Mouse (Mus musculus): ENCODE data around the gene Prmt7. TPM values are rescaled to one million over a fixed set of nuclear protein-coding genes. Genes with fewer than 3 reads are reported as not detected.

The Prmt7 gene
- polyA plus RNA-seq, 1 experiment from 2014 or later = 64.8 TPM

DNA sequence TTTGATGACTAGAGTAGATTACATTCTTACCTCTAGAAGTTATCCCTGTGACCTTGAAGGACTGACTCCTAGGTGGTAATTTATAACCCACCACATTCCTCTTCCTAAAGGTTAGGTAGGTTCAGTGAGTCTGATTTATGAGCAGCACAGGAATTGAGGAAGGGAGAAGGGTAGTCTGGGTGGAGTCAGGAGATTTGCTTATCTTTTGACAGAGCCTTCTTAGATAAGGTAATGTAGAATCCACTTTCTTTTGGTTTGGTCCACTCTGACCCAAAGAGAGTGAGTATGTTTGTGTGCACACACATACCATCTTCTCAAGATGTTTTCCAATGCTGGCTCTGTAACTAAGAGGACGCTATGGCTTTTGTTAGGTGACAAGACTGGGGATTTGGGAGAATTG lies 33.1 kb upstream of the Prmt7 start:
- no peak for ATAC-seq
- Histone ChIP-seq H3K4me2 (ENCODE audit: low read length) (no peak overlapping the region), H3K36me3 (ENCODE audit: control insufficient read depth, insufficient read depth, low read length) (peaks cover 7% of the 10 kb centered on the region; the same call in 1 of the 2 replicates), H3K9me3 (ENCODE audit: control insufficient read depth, low read length) (no peaks in the 10 kb centered on the region), H3K4me3 (ENCODE audit: low read length) (no peak overlapping the region), H3K9ac (ENCODE audit: low read depth, low read length) (no peak overlapping the region), H3K27ac (ENCODE audit: low read depth, low read length) (no peak overlapping the region), H3K4me1 (ENCODE audit: control insufficient read depth, insufficient read depth, low read depth, low read length) (no peaks in the 10 kb centered on the region; the same call in 1 of the 2 replicates), H3K27me3 (replicated peaks; ENCODE audit: control insufficient read depth, insufficient read depth, low read length) (no peaks in the 10 kb centered on the region)
- 96% methylated on average over 1 of the region's 1 CpGs for WGBS

DNA sequence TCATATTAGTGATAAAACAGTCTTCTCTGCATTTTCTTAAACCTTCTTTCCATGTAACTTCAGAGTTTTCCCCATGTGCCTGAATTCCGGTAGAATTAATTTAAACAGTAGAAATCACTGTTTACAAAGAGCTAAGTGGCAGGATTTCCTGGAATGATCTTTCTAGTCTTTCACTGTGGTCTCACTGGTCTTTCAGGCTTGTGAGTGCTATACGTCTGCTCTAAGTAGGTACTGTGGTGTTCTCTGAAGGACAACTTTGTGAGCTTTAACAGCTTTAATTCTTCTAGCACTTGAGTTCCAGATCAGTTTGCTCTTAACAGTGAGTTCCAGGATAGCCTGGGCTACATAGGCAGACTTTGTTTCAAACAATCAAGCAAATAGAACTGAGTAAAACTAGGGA lies 32.3 kb upstream of the Prmt7 start:
- Histone ChIP-seq H3K4me3 (ENCODE audit: low read length) (no peak overlapping the region), H3K27ac (ENCODE audit: low read depth, low read length) (no peak overlapping the region), H3K9me3 (ENCODE audit: control insufficient read depth, low read length) (no peaks in the 10 kb centered on the region), H3K9ac (ENCODE audit: low read depth, low read length) (no peak overlapping the region), H3K27me3 (replicated peaks; ENCODE audit: control insufficient read depth, insufficient read depth, low read length) (no peaks in the 10 kb centered on the region), H3K4me2 (ENCODE audit: low read length) (no peak overlapping the region), H3K4me1 (ENCODE audit: control insufficient read depth, insufficient read depth, low read depth, low read length) (no peaks in the 10 kb centered on the region; the same call in 1 of the 2 replicates), H3K36me3 (ENCODE audit: control insufficient read depth, insufficient read depth, low read length) (peaks cover 7% of the 10 kb centered on the region; the same call in 1 of the 2 replicates)
- ATAC-seq = no peak
- WGBS = 83% methylated on average over 2 of the region's 2 CpGs

- H3K4me2 ChIP-seq (ENCODE audit: low read length) = no peak overlapping the region
- no peak overlapping the region for H3K4me3 ChIP-seq (ENCODE audit: low read length)
- peaks cover 5% of the 10 kb centered on the region; the same call in 1 of the 2 replicates for H3K36me3 ChIP-seq (ENCODE audit: control insufficient read depth, insufficient read depth, low read length)
- H3K27me3 ChIP-seq (replicated peaks; ENCODE audit: control insufficient read depth, insufficient read depth, low read length) = no peaks in the 10 kb centered on the region
- H3K9ac ChIP-seq (ENCODE audit: low read depth, low read length) = no peak overlapping the region
- no peak for ATAC-seq
- no peaks in the 10 kb centered on the region for H3K4me1 ChIP-seq (ENCODE audit: control insufficient read depth, insufficient read depth, low read depth, low read length)
- H3K27ac ChIP-seq (ENCODE audit: low read depth, low read length) = no peak overlapping the region
- H3K9me3 ChIP-seq (ENCODE audit: control insufficient read depth, low read length) = no peaks in the 10 kb centered on the region
- WGBS = 80% methylated on average over 8 of the region's 8 CpGs
Observed at GRCm38 (mm10) chr8:106185628-106186270, 25.0 kb upstream of the Prmt7 start.

- H3K27me3 ChIP-seq (replicated peaks; ENCODE audit: control insufficient read depth, insufficient read depth, low read length) = no peaks in the 10 kb centered on the region
- no peaks in the 10 kb centered on the region for H3K4me1 ChIP-seq (ENCODE audit: control insufficient read depth, insufficient read depth, low read depth, low read length)
- H3K9ac ChIP-seq (ENCODE audit: low read depth, low read length) = no peak overlapping the region
- H3K4me3 ChIP-seq (ENCODE audit: low read length) = no peak overlapping the region
- 98% methylated on average over 3 of the region's 3 CpGs for WGBS
- H3K4me2 ChIP-seq (ENCODE audit: low read length) = no peak overlapping the region
- no peak for ATAC-seq
- peaks cover 5% of the 10 kb centered on the region; the same call in 1 of the 2 replicates for H3K36me3 ChIP-seq (ENCODE audit: control insufficient read depth, insufficient read depth, low read length)
- H3K27ac ChIP-seq (ENCODE audit: low read depth, low read length) = no peak overlapping the region
- no peaks in the 10 kb centered on the region for H3K9me3 ChIP-seq (ENCODE audit: control insufficient read depth, low read length)
Observed at GRCm38 (mm10) chr8:106186394-106186793, 24.3 kb upstream of the Prmt7 start.

DNA sequence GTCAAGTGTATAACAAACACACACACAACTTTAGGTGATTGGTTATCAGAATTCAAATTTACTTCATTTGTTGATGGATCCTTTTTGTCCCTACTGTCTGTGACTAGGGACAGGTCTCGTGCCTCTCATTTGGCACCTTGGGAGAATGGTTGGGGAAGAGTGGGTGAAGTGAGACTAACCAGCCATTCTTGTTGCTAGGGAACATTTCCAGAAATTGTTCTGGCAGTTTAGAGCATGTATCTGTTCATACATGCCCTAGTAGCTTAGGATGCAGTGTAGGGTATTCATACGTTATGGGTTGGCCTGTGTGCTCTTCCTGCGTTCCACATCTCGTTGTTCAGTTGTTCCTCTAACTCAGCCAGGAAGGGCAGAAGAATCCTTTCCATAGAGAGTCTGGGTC lies 21.6 kb upstream of the Prmt7 start:
- H3K9ac ChIP-seq (ENCODE audit: low read depth, low read length) = no peak overlapping the region
- H3K4me3 ChIP-seq (ENCODE audit: low read length) = no peak overlapping the region
- peaks cover 7% of the 10 kb centered on the region for H3K36me3 ChIP-seq (ENCODE audit: control insufficient read depth, insufficient read depth, low read length)
- H3K4me1 ChIP-seq (ENCODE audit: control insufficient read depth, insufficient read depth, low read depth, low read length) = no peaks in the 10 kb centered on the region
- H3K9me3 ChIP-seq (ENCODE audit: control insufficient read depth, low read length) = no peaks in the 10 kb centered on the region
- WGBS = 95% methylated on average over 4 of the region's 4 CpGs
- H3K4me2 ChIP-seq (ENCODE audit: low read length) = no peak overlapping the region
- ATAC-seq = no peak
- H3K27ac ChIP-seq (ENCODE audit: low read depth, low read length) = no peak overlapping the region
- H3K27me3 ChIP-seq (replicated peaks; ENCODE audit: control insufficient read depth, insufficient read depth, low read length) = no peaks in the 10 kb centered on the region

DNA sequence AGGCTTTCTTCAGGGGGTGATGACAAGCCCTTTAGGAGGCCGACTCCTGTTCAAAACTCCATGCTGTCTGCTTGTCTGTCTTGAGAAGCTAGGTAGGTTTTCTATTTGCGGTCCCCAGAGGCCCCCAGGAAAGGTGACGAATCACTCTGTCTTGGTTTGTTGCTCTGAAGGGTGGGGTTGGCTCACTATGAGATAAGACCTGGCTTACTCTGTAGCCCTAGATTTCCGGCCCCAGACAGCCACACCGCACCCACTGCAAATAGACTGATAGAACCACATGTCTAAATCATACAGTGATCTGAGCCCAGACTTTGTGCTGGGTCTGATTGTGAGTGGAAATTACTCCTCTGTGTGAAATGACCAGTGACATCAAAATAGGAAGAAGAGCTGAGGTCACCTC lies 19.1 kb upstream of the Prmt7 start:
- 95% methylated on average over 5 of the region's 5 CpGs for WGBS
- H3K36me3 ChIP-seq (ENCODE audit: control insufficient read depth, insufficient read depth, low read length) = peaks cover 17% of the 10 kb centered on the region

GRCm38 (mm10) chr8:106193162-106193561 lies 17.6 kb upstream of the Prmt7 start:
- H3K36me3 ChIP-seq (ENCODE audit: control insufficient read depth, insufficient read depth, low read length) = peaks cover 23% of the 10 kb centered on the region
- no peaks in the 10 kb centered on the region for H3K27me3 ChIP-seq (replicated peaks; ENCODE audit: control insufficient read depth, insufficient read depth, low read length)
- H3K9me3 ChIP-seq (ENCODE audit: control insufficient read depth, low read length) = no peaks in the 10 kb centered on the region
- WGBS = 92% methylated on average over 6 of the region's 6 CpGs
- no peak overlapping the region for H3K9ac ChIP-seq (ENCODE audit: low read depth, low read length)
- H3K4me2 ChIP-seq (ENCODE audit: low read length) = no peak overlapping the region
- no peak overlapping the region for H3K27ac ChIP-seq (ENCODE audit: low read depth, low read length)
- ATAC-seq = no peak
- H3K4me3 ChIP-seq (ENCODE audit: low read length) = no peak overlapping the region
- no peaks in the 10 kb centered on the region for H3K4me1 ChIP-seq (ENCODE audit: control insufficient read depth, insufficient read depth, low read depth, low read length)

More for the DNA sequence above, 19.1 kb upstream of the Prmt7 start:
- Histone ChIP-seq H3K4me1 (ENCODE audit: control insufficient read depth, insufficient read depth, low read depth, low read length) (no peaks in the 10 kb centered on the region), H3K4me2 (ENCODE audit: low read length) (no peak overlapping the region), H3K9me3 (ENCODE audit: control insufficient read depth, low read length) (no peaks in the 10 kb centered on the region), H3K27me3 (replicated peaks; ENCODE audit: control insufficient read depth, insufficient read depth, low read length) (no peaks in the 10 kb centered on the region), H3K4me3 (ENCODE audit: low read length) (no peak overlapping the region), H3K27ac (ENCODE audit: low read depth, low read length) (no peak overlapping the region), H3K9ac (ENCODE audit: low read depth, low read length) (no peak overlapping the region)
- ATAC-seq = no peak

DNA sequence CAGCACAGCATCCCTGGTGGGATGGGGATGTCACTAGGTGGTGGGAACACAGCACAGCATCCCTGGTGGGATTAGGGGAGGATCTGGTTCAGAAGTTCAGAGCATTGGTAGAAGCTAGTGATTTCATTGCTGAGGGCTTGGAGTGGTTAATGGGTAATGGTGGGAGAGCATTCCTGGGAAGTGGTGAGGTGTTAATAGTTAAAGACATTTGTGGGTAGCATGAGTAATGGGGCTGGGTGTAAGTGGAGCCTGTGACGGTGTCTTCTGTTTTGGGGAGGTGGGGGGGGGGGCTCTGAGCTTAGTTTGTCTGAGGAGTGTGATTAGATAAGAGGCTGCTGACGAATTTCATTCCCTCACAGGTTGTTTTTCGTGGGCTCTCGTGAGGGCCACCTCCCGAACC lies 16.7 kb upstream of the Prmt7 start:
- Histone ChIP-seq H3K4me3 (ENCODE audit: low read length) (no peak overlapping the region), H3K36me3 (ENCODE audit: control insufficient read depth, insufficient read depth, low read length) (peaks cover 25% of the 10 kb centered on the region), H3K4me2 (ENCODE audit: low read length) (no peak overlapping the region), H3K9me3 (ENCODE audit: control insufficient read depth, low read length) (no peaks in the 10 kb centered on the region), H3K27me3 (replicated peaks; ENCODE audit: control insufficient read depth, insufficient read depth, low read length) (no peaks in the 10 kb centered on the region), H3K4me1 (ENCODE audit: control insufficient read depth, insufficient read depth, low read depth, low read length) (no peaks in the 10 kb centered on the region), H3K9ac (ENCODE audit: low read depth, low read length) (no peak overlapping the region), H3K27ac (ENCODE audit: low read depth, low read length) (no peak overlapping the region)
- 97% methylated on average over 5 of the region's 5 CpGs for WGBS
- ATAC-seq = no peak

DNA sequence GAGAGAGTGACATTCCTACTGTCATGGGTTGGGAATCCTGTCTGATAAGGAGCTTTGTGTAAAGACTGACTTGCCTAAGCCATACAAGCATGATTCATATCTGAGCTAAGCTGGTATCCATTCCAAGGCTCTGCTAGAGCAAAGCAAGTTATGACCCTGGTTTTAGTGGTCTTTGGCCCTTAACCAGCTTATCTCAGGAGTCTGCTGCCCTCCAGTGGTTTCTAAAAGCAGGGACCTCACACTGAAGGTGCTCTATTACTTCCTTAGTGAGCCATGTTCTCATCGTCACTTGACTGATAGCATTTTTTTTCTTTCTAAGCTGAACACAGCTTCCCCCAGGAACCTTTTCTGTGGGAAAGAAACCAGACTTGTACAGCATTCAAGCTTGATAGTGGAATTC lies 12.0 kb upstream of the Prmt7 start:
- Histone ChIP-seq H3K4me1 (ENCODE audit: control insufficient read depth, insufficient read depth, low read depth, low read length) (no peaks in the 10 kb centered on the region), H3K9ac (ENCODE audit: low read depth, low read length) (no peak overlapping the region), H3K4me3 (ENCODE audit: low read length) (no peak overlapping the region), H3K27me3 (replicated peaks; ENCODE audit: control insufficient read depth, insufficient read depth, low read length) (no peaks in the 10 kb centered on the region), H3K36me3 (ENCODE audit: control insufficient read depth, insufficient read depth, low read length) (peaks cover 29% of the 10 kb centered on the region), H3K27ac (ENCODE audit: low read depth, low read length) (no peak overlapping the region), H3K9me3 (ENCODE audit: control insufficient read depth, low read length) (no peaks in the 10 kb centered on the region), H3K4me2 (ENCODE audit: low read length) (no peak overlapping the region)
- WGBS = 15% methylated on average over 1 of the region's 1 CpGs
- no peak for ATAC-seq
